Mouse (Mus musculus) embryonic facial prominence, embryonic 14.5 days (tissue): ENCODE results near the gene Cby1. TPM values are rescaled to one million over a fixed set of nuclear protein-coding genes. Genes with fewer than 3 reads are reported as not detected.
A peak's percentile ranks its signal among the peaks of the same experiment; 100 is the strongest.

ENCODE experiments used
- ATAC-seq: fragments of 200-750 bp; cut with Nextera tagmentation; 2 replicates; pipeline ENCODE4 v1.8.0; 2017; ENCODE audit warnings: low read depth, moderate number of reproducible peaks, moderate TSS enrichment
- DNase-seq: peaks from one replicate; pipeline ENCODE4 v3.0.0-alpha.2; 2015; ENCODE audit warnings: low spot score
- H3K27ac ChIP-seq: fragments of 300-500 bp; sonication (generic); replicated peaks from 2 replicates; pipeline ENCODE4 v1.5.1; 2014; ENCODE audit warnings: low read depth, mild to moderate bottlenecking, low read length, moderate library complexity
- H3K27me3 ChIP-seq: fragments of 300-500 bp; sonication (generic); replicated peaks from 2 replicates; pipeline ENCODE4 v1.6.1; 2014; ENCODE audit warnings: low read length; ENCODE audit not compliant: control insufficient read depth, insufficient read depth
- H3K36me3 ChIP-seq: fragments of 300-500 bp; sonication (generic); 2 replicates; pipeline ENCODE4 v1.6.1; 2014; ENCODE audit warnings: low read length, mixed read lengths; ENCODE audit not compliant: control insufficient read depth, insufficient read depth
- H3K4me1 ChIP-seq: fragments of 300-500 bp; sonication (generic); 2 replicates; pipeline ENCODE4 v1.6.1; 2014; ENCODE audit warnings: antibody characterized with exemption, low read length; ENCODE audit not compliant: control insufficient read depth, insufficient read depth
- H3K4me2 ChIP-seq: fragments of 300-500 bp; sonication (generic); 2 replicates; pipeline ENCODE4 v1.6.1; 2014; ENCODE audit warnings: low read depth, mild to moderate bottlenecking, low read length, moderate library complexity, mixed read lengths
- H3K4me3 ChIP-seq: fragments of 300-500 bp; sonication (generic); 2 replicates; pipeline ENCODE4 v1.5.1; 2014; ENCODE audit warnings: low read depth, mild to moderate bottlenecking, low read length
- H3K9ac ChIP-seq: fragments of 300-500 bp; sonication (generic); 2 replicates; pipeline ENCODE4 v1.6.1; 2014; ENCODE audit warnings: low read depth, mild to moderate bottlenecking, low read length, moderate library complexity, mixed read lengths
- H3K9me3 ChIP-seq: fragments of 300-500 bp; sonication (generic); 2 replicates; pipeline ENCODE4 v1.6.1; 2016; ENCODE audit warnings: low read length; ENCODE audit not compliant: control insufficient read depth
- WGBS: fragments of 180-500 bp; shearing (Covaris S2); extraction: QIAGEN DNeasy Blood & Tissue Kit; methylation state at CpG from one replicate; pipeline ENCODE4 v1.1.7; 2014; 5-methylcytosine and 5-hydroxymethylcytosine counted together
- polyA plus RNA-seq: library from polyadenylated mRNA; unstranded; fragments of >200 nt; fragmentation: Nextera tagmentation; extraction: Ambion mirVana; gene quantifications from 2 replicates; pipeline ENCODE4 v1.2.1, GENCODE M21; 2014

Cby1 gene
- polyA plus RNA-seq, 1 experiment from 2014 or later: 52.3 TPM

- DNase-seq (no peak), ATAC-seq (no peak)
- Histone ChIP-seq H3K9ac (peak overlapping the region; percentile 95), H3K4me2 (peak overlapping the region; percentile 88), H3K27me3 (no peaks in the 10 kb centered on the region), H3K4me3 (peak overlapping the region; percentile 72), H3K4me1 (peaks cover 38% of the 10 kb centered on the region), H3K9me3 (no peaks in the 10 kb centered on the region), H3K27ac (no peak overlapping the region), H3K36me3 (peaks cover 7% of the 10 kb centered on the region; the same call in 1 of the 2 replicates)
- 67% methylated on average over 19 of the region's 19 CpGs for WGBS
Measured at GRCm38 (mm10) chr15:79683707-79684465, 24.9 kb downstream of the Cby1 start.

- peak overlapping the region; percentile 88 for H3K4me2 ChIP-seq
- peak overlapping the region; percentile 95 for H3K9ac ChIP-seq
- peak overlapping the region; percentile 72 for H3K4me3 ChIP-seq
- H3K36me3 ChIP-seq: peaks cover 3% of the 10 kb centered on the region; the same call in 1 of the 2 replicates
- H3K27me3 ChIP-seq: no peaks in the 10 kb centered on the region
- no peaks in the 10 kb centered on the region for H3K9me3 ChIP-seq
- ATAC-seq (no peak), DNase-seq (no peak)
- WGBS: 72% methylated on average over 6 of the region's 6 CpGs
- H3K27ac ChIP-seq: no peak overlapping the region
- H3K4me1 ChIP-seq: peaks cover 38% of the 10 kb centered on the region
Measured at GRCm38 (mm10) chr15:79684616-79685015, 25.6 kb downstream of the Cby1 start.

DNA sequence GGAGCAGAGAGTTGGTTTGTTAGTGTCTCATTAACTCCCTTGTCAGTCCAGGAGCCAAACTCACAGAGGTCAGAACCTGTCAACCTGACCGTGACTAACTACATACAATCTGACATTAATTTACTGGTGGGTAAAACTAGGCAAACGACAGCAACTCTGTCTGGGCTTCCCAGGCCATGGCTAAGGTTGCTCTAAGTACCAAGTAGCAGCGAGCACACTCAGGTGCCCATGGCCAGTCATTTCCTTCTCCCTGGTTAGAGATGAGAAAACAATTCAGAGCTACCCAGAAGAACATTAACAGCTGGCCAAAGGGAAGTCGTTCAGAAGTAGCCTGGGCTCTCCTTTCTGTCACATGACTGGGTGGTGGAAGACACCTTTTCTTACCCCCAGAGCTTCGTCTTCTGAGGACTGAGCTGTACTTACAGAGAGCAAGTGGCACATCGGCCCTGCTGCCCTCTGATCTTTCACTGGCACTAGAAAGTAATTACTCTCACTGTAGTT lies 26.2 kb downstream of the Cby1 start:
- Histone ChIP-seq H3K9ac (peak overlapping the region; percentile 95), H3K9me3 (no peaks in the 10 kb centered on the region), H3K27ac (no peak overlapping the region), H3K36me3 (no peaks in the 10 kb centered on the region), H3K4me2 (peak overlapping the region; percentile 88), H3K27me3 (no peaks in the 10 kb centered on the region), H3K4me3 (peak overlapping the region; percentile 72), H3K4me1 (peaks cover 38% of the 10 kb centered on the region)
- 31% methylated on average over 6 of the region's 6 CpGs for WGBS
- no peak for DNase-seq
- no peak for ATAC-seq

DNA sequence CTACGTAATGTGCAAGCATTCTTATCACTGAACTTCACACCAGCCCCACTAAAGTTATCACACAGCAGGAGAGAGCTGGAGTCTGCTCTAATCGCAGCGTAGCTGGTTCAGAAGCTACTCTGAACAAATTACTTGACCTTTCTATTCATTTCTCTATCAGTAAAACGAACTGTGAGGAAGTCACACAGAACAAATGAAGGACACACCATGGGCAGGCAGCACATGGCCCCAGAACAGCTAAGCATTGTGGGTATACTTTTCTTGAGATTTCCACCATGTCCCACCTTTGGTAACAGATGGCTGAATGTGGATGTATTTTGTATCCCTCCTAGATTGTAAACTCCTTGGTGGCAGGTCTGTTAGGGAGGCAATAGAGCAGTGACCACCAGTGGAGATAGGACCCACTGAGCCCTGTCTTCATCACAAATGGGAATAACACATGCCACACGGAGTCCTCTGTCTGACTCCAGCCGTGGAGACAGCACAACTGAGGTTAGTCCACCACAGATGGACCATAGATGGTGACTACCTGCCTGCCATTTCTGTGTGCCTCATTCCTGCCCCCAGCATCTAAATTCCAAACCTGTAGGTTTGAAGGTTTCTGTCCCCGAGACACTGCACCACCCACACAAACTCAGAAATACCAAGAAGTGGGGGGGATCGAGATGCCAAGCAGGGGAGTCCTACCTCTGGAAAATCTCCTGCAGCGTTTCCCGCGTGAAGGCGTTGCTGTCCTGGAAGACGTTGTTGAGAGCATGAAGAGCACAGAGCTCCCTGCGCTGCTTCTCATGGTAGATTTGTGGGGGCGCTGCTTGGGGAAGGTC lies 27.3 kb downstream of the Cby1 start:
- H3K4me2 ChIP-seq: peak overlapping the region; percentile 88
- ATAC-seq: no peak
- peak overlapping the region; percentile 95 for H3K9ac ChIP-seq
- WGBS: 18% methylated on average over 13 of the region's 15 CpGs
- peak overlapping the region; percentile 94; the same call in 1 of the 2 replicates for H3K27ac ChIP-seq
- H3K4me1 ChIP-seq: peaks cover 39% of the 10 kb centered on the region
- no peaks in the 10 kb centered on the region for H3K36me3 ChIP-seq
- no peaks in the 10 kb centered on the region for H3K9me3 ChIP-seq
- DNase-seq: no peak
- no peaks in the 10 kb centered on the region for H3K27me3 ChIP-seq
- H3K4me3 ChIP-seq: peak overlapping the region; percentile 72

GRCm38 (mm10) chr15:79687175-79687574 lies 28.2 kb downstream of the Cby1 start:
- peak overlapping the region; percentile 95 for H3K9ac ChIP-seq
- no peaks in the 10 kb centered on the region for H3K27me3 ChIP-seq
- under 1% methylated on average over 24 of the region's 33 CpGs for WGBS
- peak overlapping the region; percentile 88 for H3K4me2 ChIP-seq
- H3K36me3 ChIP-seq: no peaks in the 10 kb centered on the region
- ATAC-seq (no peak), DNase-seq (peak; percentile 33)
- peak overlapping the region; percentile 94 for H3K27ac ChIP-seq
- H3K9me3 ChIP-seq: no peaks in the 10 kb centered on the region
- peak overlapping the region; percentile 72 for H3K4me3 ChIP-seq
- H3K4me1 ChIP-seq: peaks cover 46% of the 10 kb centered on the region

- no peaks in the 10 kb centered on the region for H3K36me3 ChIP-seq
- H3K9me3 ChIP-seq: no peaks in the 10 kb centered on the region
- peak within 1 kb of the TSS; percentile 88 for H3K4me2 ChIP-seq
- DNase-seq: peak; percentile 96
- H3K27ac ChIP-seq: peak within 1 kb of the TSS; percentile 94
- no peaks in the 10 kb centered on the region for H3K27me3 ChIP-seq
- peak; percentile 53 for ATAC-seq
- WGBS: 0% methylated on average over 17 of the region's 72 CpGs
- peak within 1 kb of the TSS; percentile 95 for H3K9ac ChIP-seq
- peak within 1 kb of the TSS; percentile 72 for H3K4me3 ChIP-seq
- peaks cover 48% of the 10 kb centered on the region for H3K4me1 ChIP-seq
Measured at GRCm38 (mm10) chr15:79687646-79688267, 28.8 kb downstream of the Cby1 start, which contains the start of gene Josd1. Gene Josd1, minus strand, starts transcription at chr15:79687919.

GRCm38 (mm10) chr15:79688268-79688956 lies 29.4 kb downstream of the Cby1 start:
- peak overlapping the region; percentile 72 for H3K4me3 ChIP-seq
- peak overlapping the region; percentile 88 for H3K4me2 ChIP-seq
- peak overlapping the region; percentile 95 for H3K9ac ChIP-seq
- peak overlapping the region; percentile 94 for H3K27ac ChIP-seq
- DNase-seq (no peak), ATAC-seq (no peak)
- WGBS: 2% methylated on average over 8 of the region's 8 CpGs
- H3K4me1 ChIP-seq: peaks cover 48% of the 10 kb centered on the region
- no peaks in the 10 kb centered on the region for H3K27me3 ChIP-seq
- no peaks in the 10 kb centered on the region for H3K36me3 ChIP-seq
- H3K9me3 ChIP-seq: no peaks in the 10 kb centered on the region
